Mouse (Mus musculus) cortical plate, adult 2 months (tissue): ENCODE measurements around the gene Gm49322. TPM values are rescaled to one million over a fixed set of nuclear protein-coding genes. Genes with fewer than 3 reads are reported as not detected.

Experiments
- H3K27ac ChIP-seq: fragments of 200-500 bp; 2 replicates; pipeline ENCODE4 v1.5.1; 2012; ENCODE audit warnings: low read length, control low read depth, inconsistent platforms; ENCODE audit not compliant: insufficient read depth
- H3K4me1 ChIP-seq: fragments of 200-500 bp; 2 replicates; pipeline ENCODE4 v1.6.1; 2011; ENCODE audit warnings: low read length; ENCODE audit not compliant: control insufficient read depth, insufficient read depth
- H3K4me3 ChIP-seq: fragments of 200-500 bp; 2 replicates; pipeline ENCODE4 v1.5.1; 2011; ENCODE audit warnings: mild to moderate bottlenecking, low read length, control low read depth; ENCODE audit not compliant: insufficient read depth
- CTCF ChIP-seq: fragments of 200-500 bp; IDR thresholded peaks from 2 replicates; pipeline ENCODE4 v1.5.1; 2011; ENCODE audit warnings: mild to moderate bottlenecking, control low read depth, low read length; ENCODE audit not compliant: insufficient read depth; ENCODE audit errors: extremely low read depth
- POLR2A ChIP-seq: fragments of 200-500 bp; IDR thresholded peaks from 2 replicates; pipeline ENCODE4 v1.6.1; 2011; ENCODE audit warnings: mild to moderate bottlenecking, low read length, control low read depth; ENCODE audit not compliant: insufficient read depth; ENCODE audit errors: extremely low read depth
- polyA plus RNA-seq: library from polyadenylated mRNA; depleted of rRNA; stranded (reverse); fragments of >200 nt; gene quantifications from 2 replicates; pipeline ENCODE4 v1.2.3, GENCODE M21; 2012

Gm49322 gene
- polyA plus RNA-seq, 1 experiment = 2.8 TPM

DNA sequence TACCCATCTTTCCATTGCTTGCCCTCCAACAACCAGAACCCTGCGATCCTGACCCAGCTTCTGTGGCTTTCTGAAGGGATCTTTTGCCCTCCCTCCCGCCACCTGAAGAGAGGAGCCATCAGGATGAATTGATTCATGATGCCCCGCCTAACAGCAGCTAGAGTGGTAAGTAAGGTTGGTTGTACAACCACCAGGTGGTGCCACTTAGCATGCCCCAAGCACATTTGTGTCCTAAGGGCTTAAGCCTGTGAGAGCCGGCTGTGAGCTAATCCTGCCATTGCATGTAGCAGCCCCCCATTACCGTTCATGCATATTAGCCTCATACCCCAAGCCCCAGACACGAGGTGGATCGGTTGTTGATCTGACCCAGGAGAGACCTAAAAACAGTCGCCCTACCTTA, 26.9 kb upstream of the Gm49322 start:
- H3K4me1 ChIP-seq = peaks cover 2% of the 10 kb centered on the region; the same call in 1 of the 2 replicates
- H3K27ac ChIP-seq = no peak overlapping the region
- TF ChIP-seq CTCF (peak; percentile 50), POLR2A (no peak)
- peak overlapping the region; percentile 63; the same call in 1 of the 2 replicates for H3K4me3 ChIP-seq

DNA sequence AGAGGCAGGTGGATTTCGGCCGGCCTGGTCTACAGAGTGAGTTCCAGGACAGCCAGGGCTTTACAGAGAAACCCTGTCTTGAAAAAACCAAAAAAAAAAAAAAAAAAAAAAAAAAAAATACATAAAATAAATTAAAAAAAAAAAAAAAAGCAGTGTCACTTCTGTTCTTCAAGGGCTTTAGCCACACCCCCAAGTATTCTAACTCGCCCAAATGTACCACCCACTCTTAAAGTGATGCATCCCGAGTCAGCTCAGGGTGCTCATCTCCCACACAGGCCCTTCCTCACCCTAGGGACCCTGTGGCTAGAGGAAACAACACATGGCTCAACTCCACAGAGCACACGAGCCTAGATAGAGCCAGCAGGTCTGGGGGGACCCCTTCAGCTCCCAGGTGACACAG, 22.8 kb upstream of the Gm49322 start:
- Histone ChIP-seq H3K4me3 (no peak overlapping the region), H3K27ac (no peak overlapping the region), H3K4me1 (peaks cover 4% of the 10 kb centered on the region)
- no peak for TF ChIP-seq POLR2A
- no peak for TF ChIP-seq CTCF

DNA sequence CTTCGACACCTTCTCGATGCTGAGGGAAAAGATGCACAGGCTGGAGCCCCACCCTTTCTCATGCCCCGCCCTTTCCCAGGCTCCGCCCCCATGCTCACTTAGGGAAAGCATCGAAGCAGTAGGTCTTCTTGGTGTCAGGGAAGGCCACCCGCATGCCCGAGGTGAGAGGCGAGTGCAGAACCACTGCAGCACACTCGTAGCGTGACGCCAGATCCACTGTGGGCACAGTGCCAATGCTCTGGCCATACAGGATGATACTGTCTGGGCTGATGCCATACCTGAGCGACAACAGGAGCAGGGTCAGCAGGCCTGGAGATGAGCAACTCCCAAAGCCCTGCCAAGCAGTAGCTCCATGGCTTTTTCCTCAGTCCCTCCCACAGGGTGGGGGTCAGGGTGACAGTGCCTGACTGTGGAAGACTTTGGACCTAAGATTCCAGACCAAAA, 21.8 kb upstream of the Gm49322 start:
- Histone ChIP-seq H3K4me3 (no peak overlapping the region), H3K27ac (no peak overlapping the region), H3K4me1 (peaks cover 8% of the 10 kb centered on the region)
- TF ChIP-seq POLR2A (no peak), CTCF (no peak)

DNA sequence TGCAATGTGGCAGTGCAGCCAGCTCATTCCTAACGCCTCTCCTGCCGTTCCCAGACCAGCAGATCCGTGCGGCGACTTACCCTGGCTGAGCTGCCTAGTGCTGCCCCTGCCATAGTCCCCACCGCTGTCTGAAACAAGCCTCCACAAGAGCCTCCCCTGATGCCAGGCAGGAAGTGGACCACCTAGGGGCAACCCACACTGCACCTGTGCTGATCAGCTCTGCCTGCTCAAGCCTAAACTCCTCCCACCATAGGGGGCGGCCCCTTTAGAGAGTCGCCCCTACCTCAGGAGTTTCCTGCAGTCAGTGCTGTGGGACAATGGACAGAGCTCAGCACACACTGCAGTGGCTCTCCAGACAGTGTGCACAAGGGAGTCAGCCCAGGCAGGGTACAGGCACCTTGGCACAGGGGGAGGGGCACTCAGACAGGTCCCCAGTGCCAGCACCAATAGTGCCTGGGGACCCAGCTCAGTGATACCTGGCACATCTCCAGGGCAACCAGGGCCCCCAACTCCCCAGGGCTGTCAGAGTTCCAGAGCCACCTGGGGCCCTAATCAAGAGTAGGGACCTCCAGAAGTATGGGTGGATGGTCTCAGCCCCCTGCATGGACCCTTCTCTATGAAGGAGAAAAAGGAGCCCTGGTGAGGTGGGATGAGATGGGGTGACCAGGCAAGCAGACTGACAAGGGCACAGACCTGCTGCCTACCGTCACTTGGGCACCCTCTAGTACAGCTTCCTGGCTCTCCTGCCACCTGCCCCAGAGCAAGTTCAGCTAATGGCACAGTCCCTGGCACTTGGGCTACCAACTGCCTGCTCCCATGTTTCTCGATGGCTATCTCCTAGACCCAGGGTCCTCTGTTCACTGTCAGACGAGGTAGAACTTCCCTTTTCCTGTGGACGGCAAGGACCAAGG, 20.9 kb upstream of the Gm49322 start:
- Histone ChIP-seq H3K4me3 (no peak overlapping the region), H3K27ac (no peak overlapping the region), H3K4me1 (peaks cover 8% of the 10 kb centered on the region)
- no peak for TF ChIP-seq POLR2A
- no peak for TF ChIP-seq CTCF

DNA sequence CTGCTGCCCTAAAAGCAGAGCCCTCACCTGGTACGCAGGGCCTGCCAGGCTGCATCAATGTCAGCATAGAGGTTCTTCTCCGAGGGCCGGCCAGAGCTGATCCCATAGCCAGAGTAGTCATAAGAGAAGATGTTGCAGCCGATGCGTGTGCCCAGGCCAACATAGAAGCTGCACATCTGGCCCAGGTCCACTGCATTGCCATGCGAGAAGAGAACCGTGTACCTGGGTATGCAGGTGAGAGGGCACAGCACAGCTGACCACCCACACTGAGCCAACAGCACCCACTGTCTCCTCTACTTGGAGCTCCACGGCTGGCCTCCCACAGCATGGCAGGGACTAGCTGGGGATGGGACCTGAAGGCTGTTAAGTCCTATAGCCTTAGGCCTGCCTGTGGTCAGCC, 20.2 kb upstream of the Gm49322 start:
- H3K27ac ChIP-seq = no peak overlapping the region
- peaks cover 8% of the 10 kb centered on the region for H3K4me1 ChIP-seq
- TF ChIP-seq POLR2A = no peak
- no peak for TF ChIP-seq CTCF
- no peak overlapping the region for H3K4me3 ChIP-seq

DNA sequence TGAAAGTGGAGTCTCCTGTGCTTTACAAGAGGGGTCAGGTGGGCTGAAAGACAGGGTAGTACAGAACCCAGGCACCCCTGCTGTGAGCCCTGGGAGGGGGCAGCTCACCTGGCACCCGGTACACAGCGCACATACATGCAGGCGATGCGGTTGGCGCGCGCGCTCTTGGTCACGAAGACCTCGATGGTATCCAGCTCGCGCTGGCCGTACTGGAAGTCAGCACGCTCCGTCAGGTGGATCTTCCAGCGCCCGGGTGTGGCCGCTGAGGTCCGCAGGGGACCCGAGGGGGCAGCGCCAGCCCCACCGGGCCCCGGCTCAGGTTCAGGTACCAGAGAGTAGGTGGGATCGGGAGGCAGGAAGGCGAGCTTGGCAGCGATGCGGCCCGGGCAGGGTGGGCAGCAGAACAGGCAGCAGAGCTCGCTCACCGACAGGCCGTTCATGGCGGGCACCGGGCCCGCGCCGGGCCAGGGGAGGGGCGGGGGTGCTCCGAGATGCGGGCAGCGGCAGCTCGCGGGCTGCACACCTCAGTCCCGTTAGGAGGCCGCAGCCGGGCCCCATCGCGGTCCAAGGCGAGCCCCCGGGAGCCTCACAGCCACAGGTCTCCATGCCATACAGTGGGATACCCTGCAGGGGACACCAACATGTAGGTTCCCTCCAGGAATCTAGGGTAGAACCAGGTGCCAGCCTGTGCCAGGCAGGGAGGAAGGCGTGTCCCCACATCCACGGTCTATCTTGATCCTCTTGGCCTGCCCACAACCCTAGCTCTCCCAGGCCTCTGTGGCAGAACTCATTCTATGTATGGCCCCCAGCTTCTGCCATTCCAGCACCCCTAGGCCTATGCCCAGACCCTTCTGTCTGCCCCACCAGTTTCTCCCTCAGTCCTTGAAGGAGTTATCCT, 19.2 kb upstream of the Gm49322 start:
- TF ChIP-seq CTCF (no peak), POLR2A (no peak)
- H3K4me1 ChIP-seq = peaks cover 8% of the 10 kb centered on the region
- H3K27ac ChIP-seq = peak overlapping the region; percentile 63
- no peak overlapping the region for H3K4me3 ChIP-seq

DNA sequence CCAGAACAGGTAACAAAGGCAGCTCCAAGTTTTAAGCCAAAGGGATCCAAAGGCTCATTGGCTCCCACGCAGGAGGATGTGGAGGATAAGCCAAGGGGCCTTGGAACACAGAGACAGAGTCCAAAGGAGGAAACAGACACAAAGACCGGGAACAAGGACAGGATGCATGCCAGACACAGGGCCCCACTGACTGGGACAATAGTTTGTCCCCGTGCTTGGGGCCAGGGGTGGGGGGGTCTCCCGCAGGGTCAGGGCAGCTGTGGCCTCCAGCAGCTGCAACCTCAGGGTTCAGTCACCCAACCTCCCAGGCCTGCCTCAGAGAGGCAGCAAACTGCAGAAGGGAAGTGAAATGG, 18.5 kb upstream of the Gm49322 start:
- no peak overlapping the region for H3K4me3 ChIP-seq
- no peak for TF ChIP-seq CTCF
- no peak for TF ChIP-seq POLR2A
- peak overlapping the region; percentile 63 for H3K27ac ChIP-seq
- H3K4me1 ChIP-seq = peaks cover 8% of the 10 kb centered on the region

DNA sequence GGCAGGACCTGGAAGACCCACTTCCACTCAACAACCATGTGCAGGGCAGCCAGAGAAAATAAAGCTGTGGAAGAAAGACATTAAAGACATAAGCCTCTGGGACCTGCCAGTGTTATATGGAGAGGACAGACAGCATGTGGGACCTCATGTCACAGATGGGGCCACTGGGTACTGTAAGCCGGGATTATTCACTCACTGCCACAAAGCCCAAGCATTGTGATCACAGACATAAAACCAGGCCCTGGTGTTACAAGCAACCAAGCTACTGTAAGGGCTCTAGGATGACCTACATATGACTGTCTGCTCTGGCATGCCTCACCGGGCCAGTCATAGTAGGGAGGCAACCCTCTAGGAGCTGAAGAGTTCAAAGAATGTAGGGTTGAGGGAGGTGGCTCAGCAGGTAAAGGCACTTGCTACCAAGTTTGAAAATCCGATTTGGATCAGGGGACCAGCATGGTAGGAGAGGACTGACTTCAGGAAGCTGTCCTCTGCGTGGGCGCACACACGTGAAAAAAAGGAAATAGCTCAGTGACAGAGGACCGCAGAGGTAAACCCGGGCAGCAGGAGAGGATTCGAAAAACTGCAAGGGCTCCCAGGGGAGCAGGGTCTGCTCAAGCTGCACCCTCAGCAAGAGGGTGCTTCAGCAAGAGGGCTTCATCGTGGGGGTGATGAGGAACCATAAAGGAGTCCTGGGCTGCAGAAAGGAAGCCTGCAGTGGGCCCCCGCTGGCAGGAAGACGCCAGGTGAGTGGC, 16.5 kb upstream of the Gm49322 start:
- H3K4me3 ChIP-seq = peak overlapping the region; percentile 78
- peaks cover 8% of the 10 kb centered on the region for H3K4me1 ChIP-seq
- H3K27ac ChIP-seq = no peak overlapping the region
- TF ChIP-seq CTCF (no peak), POLR2A (no peak)
